Mouse (Mus musculus) forebrain, embryonic 12.5 days (tissue): ENCODE measurements around the gene Glis3. TPM values are rescaled to one million over a fixed set of nuclear protein-coding genes. Genes with fewer than 3 reads are reported as not detected.
A peak's percentile ranks its signal among the peaks of the same experiment; 100 is the strongest.

Source experiments
- ATAC-seq: fragments of 200-750 bp; cut with Nextera tagmentation; 2 replicates; pipeline ENCODE4 v1.8.0; 2017; ENCODE audit warnings: moderate TSS enrichment; ENCODE audit not compliant: low FRiP score
- H3K27ac ChIP-seq: fragments of 300-500 bp; sonication (generic); 2 replicates; pipeline ENCODE4 v1.5.1; 2016; ENCODE audit warnings: mild to moderate bottlenecking
- H3K27me3 ChIP-seq: fragments of 300-500 bp; sonication (generic); 2 replicates; pipeline ENCODE4 v1.6.1; 2016; ENCODE audit warnings: mild to moderate bottlenecking
- H3K36me3 ChIP-seq: fragments of 300-500 bp; sonication (generic); replicated peaks from 2 replicates; pipeline ENCODE4 v1.6.1; 2016; ENCODE audit warnings: mild to moderate bottlenecking
- H3K4me1 ChIP-seq: fragments of 300-500 bp; sonication (generic); 2 replicates; pipeline ENCODE4 v1.6.1; 2016
- H3K4me2 ChIP-seq: fragments of 300-500 bp; sonication (generic); 2 replicates; pipeline ENCODE4 v1.6.1; 2016; ENCODE audit warnings: mild to moderate bottlenecking, moderate library complexity
- H3K4me3 ChIP-seq: fragments of 300-500 bp; sonication (generic); replicated peaks from 2 replicates; pipeline ENCODE4 v1.5.1; 2016; ENCODE audit warnings: mild to moderate bottlenecking
- H3K9ac ChIP-seq: fragments of 300-500 bp; sonication (generic); 2 replicates; pipeline ENCODE4 v1.6.1; 2016; ENCODE audit warnings: mild to moderate bottlenecking
- H3K9me3 ChIP-seq: fragments of 300-500 bp; sonication (generic); 2 replicates; pipeline ENCODE4 v1.6.1; 2016
- WGBS: fragments of 180-500 bp; shearing (Covaris S2); methylation state at CpG from one replicate; pipeline ENCODE4 v1.1.7; 2016; 5-methylcytosine and 5-hydroxymethylcytosine counted together
- polyA plus RNA-seq: library from polyadenylated mRNA; unstranded; fragments of >200 nt; fragmentation: Nextera tagmentation; extraction: Ambion mirVana; gene quantifications from 2 replicates; pipeline ENCODE4 v1.2.1, GENCODE M21; 2016

Glis3 gene
- polyA plus RNA-seq, 1 experiment from 2014 or later = 2.6 TPM

DNA sequence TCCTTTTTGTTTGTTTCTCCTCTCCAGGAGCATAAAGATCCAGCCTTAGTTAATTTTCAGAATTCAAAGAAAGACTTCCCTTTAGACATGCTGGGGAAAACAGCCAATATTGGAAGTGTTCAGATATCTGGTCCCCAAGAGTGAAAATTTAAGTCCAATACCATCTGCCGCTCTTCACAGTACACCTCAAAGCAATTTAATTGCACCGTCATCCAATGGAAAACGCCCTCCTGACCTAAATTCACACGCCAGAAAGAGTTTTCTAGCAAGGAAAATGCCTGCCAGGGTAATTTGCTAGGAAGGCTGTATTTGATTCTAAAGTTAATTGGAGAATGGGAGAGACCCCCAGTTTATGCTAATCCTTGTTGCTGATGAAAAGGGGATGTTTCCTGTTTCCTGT, 374.4 kb downstream of the Glis3 start:
- no peaks in the 10 kb centered on the region for H3K9me3 ChIP-seq
- peaks cover 21% of the 10 kb centered on the region for H3K4me1 ChIP-seq
- 31% methylated on average over 4 of the region's 4 CpGs for WGBS
- H3K9ac ChIP-seq = no peak overlapping the region
- peak overlapping the region; percentile 53; the same call in 1 of the 2 replicates for H3K27ac ChIP-seq
- H3K27me3 ChIP-seq = peaks cover 14% of the 10 kb centered on the region; the same call in 1 of the 2 replicates
- no peak overlapping the region for H3K4me2 ChIP-seq
- peak; percentile 51; the same call in 1 of the 2 replicates for ATAC-seq
- H3K36me3 ChIP-seq = no peaks in the 10 kb centered on the region
- no peak overlapping the region for H3K4me3 ChIP-seq

DNA sequence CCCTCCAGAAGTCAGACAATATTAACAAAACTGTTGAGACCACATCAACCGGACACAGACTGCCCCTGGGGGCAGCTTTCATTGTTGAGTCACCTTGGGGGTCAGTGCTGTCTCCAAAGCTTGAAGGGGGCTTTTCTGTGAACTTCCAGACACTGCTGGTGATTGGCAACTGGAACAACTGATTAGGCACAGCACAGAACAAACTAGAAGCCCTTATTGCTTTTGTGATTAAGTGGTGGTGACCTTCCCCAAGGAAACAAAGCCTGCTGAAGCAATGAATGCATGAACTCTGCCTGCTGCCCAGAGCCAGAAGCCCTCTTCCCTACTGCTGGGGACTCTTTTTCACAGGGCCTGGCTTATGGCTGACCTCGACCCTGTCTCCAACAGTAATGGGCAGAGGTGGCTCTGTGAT, 377.0 kb downstream of the Glis3 start:
- no peak overlapping the region for H3K27ac ChIP-seq
- H3K9ac ChIP-seq = no peak overlapping the region
- H3K4me2 ChIP-seq = no peak overlapping the region
- 6% methylated on average over 2 of the region's 2 CpGs for WGBS
- H3K9me3 ChIP-seq = no peaks in the 10 kb centered on the region
- no peak overlapping the region for H3K4me3 ChIP-seq
- H3K36me3 ChIP-seq = no peaks in the 10 kb centered on the region
- H3K27me3 ChIP-seq = peaks cover 14% of the 10 kb centered on the region; the same call in 1 of the 2 replicates
- no peak for ATAC-seq
- peaks cover 30% of the 10 kb centered on the region for H3K4me1 ChIP-seq

DNA sequence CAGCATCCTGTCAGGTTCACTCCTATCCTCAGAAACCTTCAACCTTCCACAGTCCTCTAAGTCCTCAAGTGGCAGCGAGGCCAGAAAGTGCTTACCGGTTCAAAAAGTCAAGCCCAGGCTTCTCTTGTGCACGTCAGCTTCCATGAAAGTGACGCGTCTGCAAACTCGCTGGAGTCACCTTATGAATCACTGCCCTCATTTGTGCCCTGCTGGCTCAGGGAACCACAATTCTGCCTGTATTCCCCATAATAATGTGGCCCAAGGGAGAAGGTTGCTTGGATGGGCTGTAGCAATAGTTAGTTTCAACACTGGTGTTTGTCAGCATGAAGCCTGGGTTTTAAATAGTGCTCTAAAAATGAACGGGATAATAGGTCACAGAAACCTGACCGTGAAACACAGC, 379.7 kb downstream of the Glis3 start:
- 86% methylated on average over 8 of the region's 8 CpGs for WGBS
- ATAC-seq = no peak
- H3K9me3 ChIP-seq = no peaks in the 10 kb centered on the region
- H3K36me3 ChIP-seq = no peaks in the 10 kb centered on the region
- H3K27me3 ChIP-seq = 0 out of 2 replicates have a peak, but pooled peaks cover 6% of the 10 kb centered on the region
- no peak overlapping the region for H3K9ac ChIP-seq
- peaks cover 18% of the 10 kb centered on the region for H3K4me1 ChIP-seq
- H3K4me2 ChIP-seq = no peak overlapping the region
- no peak overlapping the region for H3K27ac ChIP-seq
- H3K4me3 ChIP-seq = no peak overlapping the region

DNA sequence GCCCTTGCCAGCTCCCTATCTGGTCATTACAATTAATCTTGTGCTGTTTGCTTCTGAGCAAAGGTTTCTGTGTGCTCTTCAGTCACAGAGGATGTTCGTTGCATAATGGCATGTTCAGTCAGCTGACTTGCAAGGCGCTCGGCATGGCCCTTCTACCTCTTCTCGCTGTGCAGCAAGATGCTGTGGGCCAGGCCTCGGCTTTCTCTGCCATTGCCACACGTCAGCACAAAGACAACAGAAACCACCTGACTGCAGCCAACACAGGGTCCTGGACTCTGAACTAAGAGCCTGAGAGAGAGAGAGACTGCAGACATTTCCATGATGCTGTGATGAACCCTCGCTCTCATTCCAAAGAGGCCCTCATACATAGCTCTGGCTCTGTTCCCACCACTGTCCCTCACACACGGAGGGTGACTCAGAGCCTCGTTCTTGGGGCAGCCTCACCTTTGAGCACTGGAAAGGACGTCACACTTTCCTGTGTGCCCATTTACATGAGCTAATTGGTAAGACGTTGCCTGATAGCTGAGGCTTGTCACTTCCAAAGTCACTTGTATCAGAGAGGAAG, 380.6 kb downstream of the Glis3 start:
- no peak overlapping the region for H3K9ac ChIP-seq
- H3K4me3 ChIP-seq = no peak overlapping the region
- ATAC-seq = no peak
- no peaks in the 10 kb centered on the region for H3K36me3 ChIP-seq
- peaks cover 17% of the 10 kb centered on the region for H3K4me1 ChIP-seq
- 74% methylated on average over 11 of the region's 11 CpGs for WGBS
- no peak overlapping the region for H3K4me2 ChIP-seq
- H3K27ac ChIP-seq = peak overlapping the region; percentile 65; the same call in 1 of the 2 replicates
- H3K9me3 ChIP-seq = no peaks in the 10 kb centered on the region
- 0 out of 2 replicates have a peak, but pooled peaks cover 6% of the 10 kb centered on the region for H3K27me3 ChIP-seq

DNA sequence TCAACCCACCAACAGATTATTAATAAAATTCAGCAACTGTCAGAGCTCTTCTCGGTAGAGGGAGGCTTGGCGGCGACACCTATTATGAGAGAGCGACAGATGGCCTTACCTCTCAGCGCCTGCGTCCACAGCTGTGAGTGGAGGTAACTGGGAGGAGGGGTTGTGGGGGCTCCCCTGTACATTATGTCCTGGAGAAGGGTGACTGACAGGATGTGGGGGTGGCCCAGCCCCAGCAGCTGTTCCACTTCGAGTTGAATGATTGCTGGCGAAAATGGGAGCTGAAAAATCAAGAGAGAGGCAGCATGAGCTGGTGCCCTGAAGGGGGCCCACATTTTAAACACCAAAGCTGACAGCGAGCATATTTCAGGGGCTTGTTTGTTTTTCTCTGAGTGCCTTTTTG, 381.2 kb downstream of the Glis3 start:
- Histone ChIP-seq H3K27me3 (0 out of 2 replicates have a peak, but pooled peaks cover 3% of the 10 kb centered on the region), H3K4me3 (no peak overlapping the region), H3K4me1 (peaks cover 14% of the 10 kb centered on the region; the same call in 1 of the 2 replicates), H3K4me2 (no peak overlapping the region), H3K9me3 (no peaks in the 10 kb centered on the region), H3K27ac (peak overlapping the region; percentile 65; the same call in 1 of the 2 replicates), H3K36me3 (no peaks in the 10 kb centered on the region), H3K9ac (no peak overlapping the region)
- 81% methylated on average over 9 of the region's 9 CpGs for WGBS
- peak; percentile 51; the same call in 1 of the 2 replicates for ATAC-seq

DNA sequence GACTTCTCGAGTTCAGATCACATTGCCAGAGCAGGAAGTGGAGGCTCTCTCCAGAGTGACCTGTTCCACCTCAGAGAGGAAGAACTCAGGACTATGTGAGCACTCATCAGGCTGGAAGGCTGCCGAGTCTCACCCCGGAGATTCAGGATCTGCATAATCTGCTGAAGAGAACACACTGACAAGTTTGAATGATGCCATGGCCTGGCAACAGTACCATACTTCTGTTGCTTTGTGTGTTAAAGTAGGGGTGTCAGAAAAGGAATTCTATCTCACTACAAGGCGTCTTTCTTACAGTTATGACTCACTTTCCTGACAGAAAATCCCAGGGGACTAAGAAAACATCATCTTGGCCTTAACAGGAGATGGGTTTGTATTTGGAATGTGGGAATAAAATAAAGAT, 388.3 kb downstream of the Glis3 start:
- Histone ChIP-seq H3K9me3 (no peaks in the 10 kb centered on the region), H3K36me3 (no peaks in the 10 kb centered on the region), H3K4me3 (no peak overlapping the region), H3K4me2 (no peak overlapping the region), H3K4me1 (no peaks in the 10 kb centered on the region), H3K27me3 (no peaks in the 10 kb centered on the region), H3K27ac (no peak overlapping the region), H3K9ac (no peak overlapping the region)
- WGBS = 79% methylated on average over 4 of the region's 4 CpGs
- no peak for ATAC-seq

DNA sequence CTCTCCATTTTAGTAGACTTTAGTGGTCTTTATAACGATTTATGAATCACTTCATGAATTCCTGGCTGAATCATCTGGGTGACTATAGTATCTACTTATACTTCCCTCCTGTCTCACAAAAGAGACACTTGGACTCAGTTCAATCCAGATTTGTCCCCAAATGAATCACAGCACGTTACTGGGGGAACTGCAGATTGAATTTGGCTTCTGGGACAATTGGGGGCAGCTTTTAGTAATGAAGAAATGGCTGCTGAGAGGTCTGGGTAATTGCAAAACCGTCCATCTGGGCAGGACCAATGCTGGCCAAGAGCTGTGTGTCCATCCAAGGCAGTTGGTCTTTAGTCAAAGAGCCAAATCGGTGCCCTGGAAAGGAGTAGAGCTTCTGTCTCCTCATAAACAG, 390.4 kb downstream of the Glis3 start:
- no peaks in the 10 kb centered on the region for H3K4me1 ChIP-seq
- no peak for ATAC-seq
- no peak overlapping the region for H3K9ac ChIP-seq
- H3K4me3 ChIP-seq = no peak overlapping the region
- H3K4me2 ChIP-seq = no peak overlapping the region
- H3K9me3 ChIP-seq = no peaks in the 10 kb centered on the region
- no peak overlapping the region for H3K27ac ChIP-seq
- no peaks in the 10 kb centered on the region for H3K27me3 ChIP-seq
- H3K36me3 ChIP-seq = no peaks in the 10 kb centered on the region
- 79% methylated on average over 4 of the region's 4 CpGs for WGBS

DNA sequence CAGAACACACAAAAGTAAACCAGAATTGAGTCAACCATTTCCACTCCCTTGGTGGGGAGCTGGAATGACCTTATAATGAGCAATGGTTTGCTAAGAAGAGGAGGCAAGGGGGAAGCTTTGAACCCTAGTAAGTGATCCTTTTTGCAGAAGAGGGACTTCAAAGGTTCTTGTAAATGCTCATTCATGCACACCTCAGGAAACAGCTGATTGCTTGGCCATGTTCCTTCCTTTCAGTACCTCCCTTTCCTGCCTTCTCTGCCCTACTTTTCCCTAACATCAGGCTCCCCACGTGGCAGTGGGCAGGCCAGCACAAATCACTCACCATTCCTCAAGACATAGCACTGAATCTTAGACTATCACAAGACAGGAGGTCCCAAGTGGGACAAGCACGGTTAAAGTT, 392.4 kb downstream of the Glis3 start:
- Histone ChIP-seq H3K9me3 (no peaks in the 10 kb centered on the region), H3K27me3 (no peaks in the 10 kb centered on the region), H3K4me2 (no peak overlapping the region), H3K36me3 (no peaks in the 10 kb centered on the region), H3K27ac (no peak overlapping the region), H3K9ac (no peak overlapping the region), H3K4me1 (no peaks in the 10 kb centered on the region), H3K4me3 (no peak overlapping the region)
- ATAC-seq = no peak
- 58% methylated on average over 2 of the region's 2 CpGs for WGBS

DNA sequence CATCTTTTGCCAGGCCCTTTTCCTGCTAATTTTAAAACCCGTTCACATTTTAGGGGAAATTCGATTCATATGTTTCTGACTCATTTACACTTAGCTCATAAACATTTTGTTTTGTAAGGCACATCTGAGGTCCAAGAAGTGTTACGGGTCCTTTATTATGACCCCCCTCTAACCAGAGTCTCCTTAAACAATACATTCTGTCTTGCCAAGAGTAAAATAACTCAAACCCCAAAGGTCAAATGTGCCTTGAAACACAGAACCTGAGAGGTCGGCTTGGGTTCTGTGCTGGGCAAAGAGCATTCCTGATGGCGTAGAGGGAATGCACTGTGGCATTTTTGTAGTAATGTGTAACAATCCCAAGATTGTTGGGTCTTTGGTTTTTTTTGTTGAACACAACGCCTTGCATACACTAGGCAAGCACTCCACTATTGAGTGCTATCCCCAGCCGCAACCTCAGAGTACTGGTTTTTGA, 395.7 kb downstream of the Glis3 start:
- Histone ChIP-seq H3K27me3 (0 out of 2 replicates have a peak, but pooled peaks cover 4% of the 10 kb centered on the region), H3K36me3 (no peaks in the 10 kb centered on the region), H3K27ac (no peak overlapping the region), H3K4me1 (0 out of 2 replicates have a peak, but pooled peaks cover 5% of the 10 kb centered on the region), H3K9ac (no peak overlapping the region), H3K4me3 (no peak overlapping the region), H3K9me3 (no peaks in the 10 kb centered on the region), H3K4me2 (no peak overlapping the region)
- 89% methylated on average over 7 of the region's 7 CpGs for WGBS
- ATAC-seq = no peak

DNA sequence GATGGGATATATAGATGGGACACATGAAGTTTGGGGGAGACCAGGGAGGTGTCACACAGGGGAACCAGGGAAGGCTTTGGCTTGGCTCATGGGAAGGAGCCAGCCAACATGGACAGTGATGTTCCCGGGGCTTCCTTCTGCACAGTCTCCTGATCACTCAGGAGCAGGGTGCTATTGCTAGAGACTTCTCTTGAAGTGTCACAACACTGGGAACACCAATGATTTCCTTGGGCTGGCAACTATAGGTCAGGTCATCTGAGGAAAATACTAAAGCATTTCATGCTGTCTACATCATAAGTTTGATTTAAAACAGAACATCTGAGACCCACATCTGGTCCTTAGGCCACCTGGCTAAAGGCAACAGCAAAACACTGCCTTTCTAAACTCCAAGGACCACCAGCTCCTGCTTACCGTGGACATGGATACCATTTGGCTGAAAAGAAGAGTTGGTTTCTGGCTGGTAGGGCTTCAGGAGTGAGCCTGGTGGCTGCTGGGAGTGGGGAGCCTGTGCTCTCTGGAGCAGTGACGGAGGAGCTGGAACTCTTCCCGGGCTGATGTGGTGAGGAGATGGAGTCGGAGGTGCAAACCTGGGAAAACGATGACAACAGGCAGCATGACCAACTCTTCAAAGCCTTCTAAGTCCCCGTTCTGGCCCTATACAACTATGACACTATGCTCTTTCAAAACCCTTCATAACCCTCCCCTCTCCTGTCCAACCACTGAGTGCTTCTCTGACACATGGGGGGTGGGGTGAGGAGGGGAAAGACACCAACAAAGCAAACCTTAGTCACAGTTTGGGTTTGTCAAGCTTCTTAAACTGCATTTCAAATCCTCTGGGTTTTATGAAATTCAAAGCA, 396.4 kb downstream of the Glis3 start:
- no peak for ATAC-seq
- no peaks in the 10 kb centered on the region for H3K36me3 ChIP-seq
- 0 out of 2 replicates have a peak, but pooled peaks cover 5% of the 10 kb centered on the region for H3K4me1 ChIP-seq
- H3K27ac ChIP-seq = no peak overlapping the region
- peaks cover 10% of the 10 kb centered on the region; the same call in 1 of the 2 replicates for H3K27me3 ChIP-seq
- H3K4me2 ChIP-seq = no peak overlapping the region
- no peak overlapping the region for H3K9ac ChIP-seq
- H3K4me3 ChIP-seq = no peak overlapping the region
- no peaks in the 10 kb centered on the region for H3K9me3 ChIP-seq
- 86% methylated on average over 7 of the region's 7 CpGs for WGBS

DNA sequence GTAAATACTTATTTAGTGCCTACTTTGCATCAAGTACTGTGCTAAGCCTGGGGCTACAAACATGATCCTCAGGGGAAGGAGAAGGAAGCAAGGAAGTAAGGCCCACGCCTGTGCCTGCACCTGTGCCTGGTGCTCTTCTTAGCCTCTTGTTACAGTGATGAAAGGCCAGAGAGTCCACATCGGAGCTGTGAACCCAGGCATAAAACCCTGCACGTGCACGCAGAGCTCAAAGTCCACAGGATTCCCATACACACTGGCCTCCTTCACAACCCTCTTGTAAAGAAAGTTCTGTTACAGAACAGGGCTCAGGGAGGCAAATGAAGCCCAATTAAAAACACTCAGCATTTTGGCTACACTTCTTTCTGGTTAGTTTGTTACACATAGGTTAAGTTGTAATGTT, 398.5 kb downstream of the Glis3 start:
- peaks cover 16% of the 10 kb centered on the region for H3K4me1 ChIP-seq
- H3K9me3 ChIP-seq = no peaks in the 10 kb centered on the region
- no peak for ATAC-seq
- H3K27me3 ChIP-seq = peaks cover 10% of the 10 kb centered on the region; the same call in 1 of the 2 replicates
- no peak overlapping the region for H3K4me2 ChIP-seq
- H3K9ac ChIP-seq = no peak overlapping the region
- no peaks in the 10 kb centered on the region for H3K36me3 ChIP-seq
- H3K4me3 ChIP-seq = no peak overlapping the region
- no peak overlapping the region for H3K27ac ChIP-seq
- 61% methylated on average over 4 of the region's 4 CpGs for whole genome bisulfite sequencing

DNA sequence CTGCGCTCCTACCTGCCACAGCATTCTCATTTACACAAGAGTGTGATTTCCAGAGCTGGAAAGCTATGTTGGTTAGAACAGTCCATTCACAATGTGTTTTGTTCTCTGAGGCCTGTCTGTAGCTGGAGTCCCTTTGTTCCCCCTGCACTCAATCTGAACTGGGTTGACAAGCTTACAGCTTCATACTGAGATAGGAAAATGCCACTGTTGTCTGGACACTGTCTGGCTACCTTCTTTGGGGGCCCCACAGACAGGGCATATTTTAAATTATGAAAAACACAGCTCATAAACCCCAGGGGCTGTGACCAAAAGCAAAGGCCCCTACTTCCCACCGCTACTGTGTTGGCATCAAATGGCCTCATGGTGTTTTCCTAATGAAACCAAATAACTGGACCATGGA, 402.8 kb downstream of the Glis3 start:
- Histone ChIP-seq H3K27me3 (peaks cover 10% of the 10 kb centered on the region; the same call in 1 of the 2 replicates), H3K4me1 (peaks cover 16% of the 10 kb centered on the region), H3K9ac (no peak overlapping the region), H3K36me3 (no peaks in the 10 kb centered on the region), H3K4me2 (no peak overlapping the region), H3K9me3 (no peaks in the 10 kb centered on the region), H3K4me3 (no peak overlapping the region), H3K27ac (no peak overlapping the region)
- 66% methylated on average over 2 of the region's 2 CpGs for WGBS
- no peak for ATAC-seq
